Mouse (Mus musculus) cerebellum, adult 11 months (tissue): ENCODE data around the gene Atg2b.
A peak's percentile ranks its signal among the peaks of the same experiment; 100 is the strongest.

ENCODE experiments used
- DNase-seq: peaks from one replicate; pipeline ENCODE4 v3.0.0; 2022

Atg2b gene

GRCm38 (mm10) chr12:105685001-105685691, at the start of gene Atg2b:
Gene Atg2b (minus strand): TSS chr12:105685211.
- peak; percentile 96 for DNase-seq

GRCm38 (mm10) chr12:105733370-105734159, 48.6 kb upstream of the Atg2b start:
- no peak for DNase-seq

DNA sequence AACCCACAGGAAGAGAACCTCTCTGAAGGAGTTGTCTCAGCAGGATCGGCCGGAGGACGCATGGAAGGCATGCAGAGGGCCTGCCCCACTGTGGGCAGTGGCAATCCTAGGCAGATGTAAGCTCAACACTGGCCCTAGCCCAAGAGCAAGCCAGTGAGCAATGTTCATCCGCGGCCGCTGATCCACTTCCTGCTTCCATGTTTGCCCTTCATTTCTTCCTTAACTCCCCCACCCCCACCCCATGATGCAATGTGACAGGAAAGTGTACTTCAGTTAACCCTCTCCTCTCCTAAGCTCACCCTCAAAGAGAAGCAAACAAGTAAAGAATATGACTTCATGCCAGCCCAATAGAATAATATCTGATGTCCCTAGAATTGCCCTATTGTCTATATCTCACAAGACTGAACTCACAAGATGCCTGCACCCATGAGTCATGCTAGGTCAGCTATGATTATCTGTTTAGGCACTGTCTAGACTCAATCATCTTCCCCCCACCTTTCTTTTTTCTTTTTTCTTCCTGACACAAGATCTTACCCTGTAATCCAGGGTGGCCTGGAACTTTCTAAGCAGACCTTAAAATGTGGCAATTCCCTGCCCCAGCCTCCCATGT, 45.9 kb upstream of the Atg2b start:
- no peak for DNase-seq

- no peak for DNase-seq
These were observed 43.0 kb upstream of the Atg2b start for GRCm38 (mm10) chr12:105727964-105728363.

- no peak for DNase-seq
These were observed 42.3 kb upstream of the Atg2b start for GRCm38 (mm10) chr12:105727268-105727667.

GRCm38 (mm10) chr12:105725736-105726135, 40.7 kb upstream of the Atg2b start:
- no peak for DNase-seq

DNA sequence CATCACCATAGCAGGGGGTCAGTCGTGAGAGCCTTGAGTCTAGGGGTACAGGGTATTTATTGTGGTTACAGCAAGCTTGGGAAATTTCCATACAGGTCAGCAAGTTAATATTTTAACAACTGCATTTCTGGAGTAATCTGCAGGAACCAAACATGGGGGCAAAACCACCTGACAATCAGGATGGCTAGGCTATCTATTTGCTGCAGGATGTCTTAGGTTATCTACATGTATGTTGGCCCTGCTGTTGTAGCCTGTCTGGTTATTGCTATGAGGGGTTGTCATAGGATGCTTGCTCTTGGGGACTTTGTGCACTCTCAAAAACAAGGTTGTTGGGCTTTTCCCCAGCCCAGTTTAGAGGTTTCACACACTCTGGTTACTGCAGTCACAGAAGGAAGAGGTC, 39.6 kb upstream of the Atg2b start:
- DNase-seq, result no peak

- no peak for DNase-seq
These were observed 37.6 kb upstream of the Atg2b start for GRCm38 (mm10) chr12:105722657-105723056.

- no peak for DNase-seq
These were observed 36.6 kb upstream of the Atg2b start for GRCm38 (mm10) chr12:105721452-105722132.

- no peak for DNase-seq
These were observed 35.2 kb upstream of the Atg2b start for GRCm38 (mm10) chr12:105720196-105720595.

DNA sequence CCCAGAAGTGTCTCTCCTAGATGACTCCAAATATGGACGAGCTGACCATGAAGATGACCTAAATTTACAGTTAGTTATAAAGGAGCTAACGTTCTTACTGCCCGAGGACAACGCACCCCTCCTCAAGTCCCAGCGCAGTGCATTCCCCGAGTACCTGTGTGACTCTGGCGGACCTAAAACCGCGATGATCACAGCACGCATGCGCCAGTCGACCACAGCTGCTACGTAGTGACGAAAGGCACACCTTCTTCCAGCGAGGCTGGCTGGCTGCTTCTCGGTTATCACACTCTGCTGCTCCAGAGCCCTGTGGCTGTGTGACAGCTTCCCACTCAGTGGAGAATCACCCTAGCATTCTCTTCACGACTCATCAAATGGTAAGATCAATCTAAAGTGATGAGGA, 33.6 kb upstream of the Atg2b start:
- peak; percentile 44 for DNase-seq

DNA sequence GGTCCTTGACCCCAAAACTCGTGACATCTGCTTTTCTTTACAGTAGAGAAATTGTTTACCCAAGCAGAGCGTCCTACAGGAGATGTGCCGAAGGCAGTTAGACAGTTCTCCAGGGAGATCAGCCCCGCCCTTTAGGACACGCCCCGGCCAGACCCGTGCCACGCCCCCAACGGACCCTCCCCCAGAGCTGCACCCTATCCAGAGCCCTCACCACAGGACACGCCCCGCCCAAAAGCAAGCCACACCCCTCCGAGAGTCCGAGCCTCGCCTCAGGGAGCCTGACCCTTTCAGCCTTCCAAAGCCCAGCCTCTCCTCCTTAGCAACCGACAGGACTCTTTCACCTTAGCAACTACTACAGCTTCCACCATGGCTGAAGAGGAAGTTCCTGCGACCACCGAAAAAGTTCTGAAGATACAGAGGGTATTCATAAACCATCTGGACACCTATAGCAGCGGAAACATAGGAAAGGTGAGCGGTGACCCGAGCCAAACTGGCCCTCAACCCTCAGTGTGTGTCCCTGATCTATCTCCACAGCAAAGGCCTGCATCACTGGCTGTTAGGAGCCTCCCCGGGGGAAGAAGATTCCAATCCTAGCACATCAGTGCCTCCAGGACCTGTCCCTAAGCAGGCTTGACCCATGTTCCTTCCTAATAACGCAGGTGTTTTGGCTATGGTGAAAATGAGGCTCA, 20.9 kb upstream of the Atg2b start, which contains the start of gene Ak7:
Gene Ak7 (plus strand): TSS at position 178 of the 689 bp plus-strand sequence.
- no peak for DNase-seq

DNA sequence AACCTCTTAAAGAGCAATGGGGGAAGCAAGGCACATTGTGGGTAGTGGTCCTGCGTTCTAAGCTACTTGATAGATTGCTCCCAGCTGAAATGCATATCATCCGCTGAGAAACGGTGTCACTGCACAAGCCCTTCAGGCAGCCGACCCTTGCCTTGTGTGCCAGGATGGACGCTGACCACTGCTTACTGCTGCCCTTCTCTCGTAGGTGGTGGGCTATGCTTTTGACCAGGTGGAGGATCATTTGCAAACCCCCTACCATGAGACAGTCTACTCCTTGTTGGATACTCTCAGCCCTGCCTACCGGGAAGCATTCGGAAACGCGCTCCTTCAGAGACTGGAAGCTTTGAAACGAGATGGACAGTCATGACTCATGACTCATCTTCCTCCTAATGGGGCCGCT, 15.4 kb upstream of the Atg2b start:
- no peak for DNase-seq

- DNase-seq, result no peak
These were observed 12.2 kb upstream of the Atg2b start for GRCm38 (mm10) chr12:105697104-105697780.

DNA sequence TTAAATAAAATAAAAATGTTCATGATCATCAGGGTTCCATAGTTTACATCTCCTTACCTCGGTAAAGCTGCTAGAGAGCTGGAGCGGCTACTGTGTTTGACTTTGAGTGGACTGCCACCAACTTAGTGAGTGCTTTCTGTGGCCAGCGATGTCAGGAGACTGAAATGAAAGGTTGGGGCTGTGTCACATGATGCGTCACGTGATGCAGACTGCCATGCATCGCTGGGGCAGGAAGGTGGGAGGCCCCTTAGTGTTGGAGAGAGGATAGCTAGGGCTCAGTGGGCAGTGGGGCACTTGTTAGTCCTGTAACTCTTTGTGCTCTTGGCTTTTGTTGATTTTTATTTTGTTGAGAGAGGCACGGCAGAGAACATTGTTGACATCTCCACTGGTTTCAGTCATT, 10.8 kb upstream of the Atg2b start:
- DNase-seq, result no peak

- DNase-seq, result no peak
These were observed 9.0 kb upstream of the Atg2b start for GRCm38 (mm10) chr12:105694021-105694420.

DNA sequence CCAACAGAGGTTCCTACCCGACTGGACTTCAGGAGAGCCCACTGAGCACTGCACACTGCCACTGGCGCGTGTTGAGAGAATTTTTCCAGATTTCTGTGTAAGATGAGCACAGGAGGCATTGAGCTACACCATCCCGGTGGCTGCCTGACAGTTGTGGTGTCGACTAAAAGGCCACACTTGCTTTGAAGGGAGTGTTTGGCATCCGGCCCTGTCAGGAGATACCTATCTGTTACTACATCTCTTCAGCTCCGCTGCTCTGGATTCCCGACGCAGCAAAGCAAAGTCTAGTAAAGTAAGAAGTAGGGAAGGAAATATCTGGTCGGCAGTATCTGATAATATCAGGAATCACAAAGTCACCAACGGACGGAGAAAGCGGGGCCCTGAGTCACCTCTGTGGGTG, 4.4 kb upstream of the Atg2b start:
- no peak for DNase-seq

- DNase-seq, result no peak
These were observed 3.5 kb upstream of the Atg2b start for GRCm38 (mm10) chr12:105688546-105688945.

GRCm38 (mm10) chr12:105687416-105687815, 2.4 kb upstream of the Atg2b start:
- no peak for DNase-seq

DNA sequence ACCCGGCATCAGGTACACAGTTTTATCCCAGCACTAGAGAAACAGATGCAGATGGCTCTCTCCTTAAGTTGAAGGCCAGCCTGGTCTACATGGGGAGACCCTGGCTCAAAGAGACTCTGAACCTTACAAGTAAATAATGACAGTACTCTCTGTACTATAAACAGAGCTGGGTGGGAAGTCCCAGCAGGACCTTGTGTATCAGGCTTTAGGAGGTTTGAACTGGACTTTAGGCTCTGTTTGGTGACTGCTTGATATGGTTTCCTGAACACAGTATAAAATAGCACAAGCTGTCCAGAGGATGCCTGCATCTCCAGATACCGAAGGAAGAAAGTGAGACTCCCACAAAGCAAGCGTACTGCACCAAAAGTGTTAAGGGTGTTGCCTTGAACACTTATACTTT, 1.8 kb upstream of the Atg2b start:
- no peak for DNase-seq

DNA sequence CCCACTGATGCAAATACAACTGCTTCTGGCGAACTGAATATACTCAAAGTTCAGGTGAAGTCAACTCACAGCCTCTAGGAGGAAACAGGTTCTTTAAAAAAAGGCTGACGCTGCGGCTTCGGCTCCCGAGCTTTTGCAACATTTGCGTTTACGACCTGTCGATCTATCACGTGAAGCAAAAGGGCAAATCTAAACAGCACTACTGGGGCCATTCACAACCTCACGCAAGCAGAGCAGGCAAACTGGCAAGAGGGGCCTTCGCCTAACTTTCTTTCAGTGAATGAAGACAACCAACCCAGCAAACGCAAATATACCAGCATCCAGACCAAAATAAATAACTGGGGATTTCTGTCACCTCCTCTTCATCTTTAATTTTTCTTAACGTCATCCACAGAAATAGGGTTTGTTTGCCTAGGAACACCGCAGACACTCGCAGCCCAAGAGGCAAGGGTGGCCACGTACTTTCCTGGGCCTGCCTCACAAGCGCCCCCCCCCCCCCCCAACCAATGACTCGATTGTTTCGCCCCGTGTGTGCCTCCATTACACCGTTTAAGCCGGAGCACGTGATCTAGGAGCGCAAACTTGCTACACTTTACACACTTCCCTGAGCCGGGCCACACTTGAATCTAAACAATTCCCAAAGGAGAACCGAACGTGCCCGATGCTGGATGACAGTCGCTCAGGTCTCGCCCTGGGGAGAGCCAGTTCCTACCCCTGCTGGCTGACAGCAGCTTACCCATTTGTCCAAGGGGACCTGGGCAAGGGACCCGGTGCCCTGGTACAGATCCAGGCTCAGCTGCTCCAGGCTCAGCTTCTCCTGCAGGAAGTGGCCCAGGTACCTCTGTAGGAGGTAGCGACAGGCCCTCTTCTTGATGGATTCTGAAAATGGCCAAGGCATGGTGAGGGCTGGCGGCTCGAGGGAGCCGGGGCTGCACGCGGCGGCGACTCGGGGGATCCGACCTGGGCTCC, 794 bp downstream of the Atg2b start, which contains the start of gene Gskip:
Gene Gskip (plus strand): TSS at position 897 of the 969 bp plus-strand sequence.
- peak; percentile 43 for DNase-seq
